Mouse (Mus musculus) liver, postnatal 0 days (tissue): Measurements from ENCODE around the gene Gm5431. TPM values are rescaled to one million over a fixed set of nuclear protein-coding genes. Genes with fewer than 3 reads are reported as not detected.

Experiments used
- ATAC-seq: fragments of 200-750 bp; cut with Nextera tagmentation; 2 replicates; pipeline ENCODE4 v1.8.0; 2017; ENCODE audit warnings: mild to moderate bottlenecking, moderate library complexity
- DNase-seq: peaks from one replicate; pipeline ENCODE4 v3.0.0-alpha.2; 2016
- H3K27ac ChIP-seq: fragments of 300-500 bp; sonication (generic); 2 replicates; pipeline ENCODE4 v1.5.1; 2014; ENCODE audit warnings: antibody characterized with exemption, moderate library complexity, mild to moderate bottlenecking, low read depth
- H3K27me3 ChIP-seq: fragments of 300-500 bp; sonication (generic); 2 replicates; pipeline ENCODE4 v1.6.1; 2014; ENCODE audit warnings: low read length, control low read depth, mixed read lengths; ENCODE audit not compliant: insufficient read depth
- H3K36me3 ChIP-seq: fragments of 300-500 bp; sonication (generic); replicated peaks from 2 replicates; pipeline ENCODE4 v1.6.1; 2014; ENCODE audit warnings: mild to moderate bottlenecking, control low read depth, low read length, moderate library complexity, mixed read lengths; ENCODE audit not compliant: insufficient read depth
- H3K4me1 ChIP-seq: fragments of 300-500 bp; sonication (generic); 2 replicates; pipeline ENCODE4 v1.6.1; 2014; ENCODE audit warnings: antibody characterized with exemption, mild to moderate bottlenecking, control low read depth; ENCODE audit not compliant: insufficient read depth
- H3K4me2 ChIP-seq: fragments of 300-500 bp; sonication (generic); 2 replicates; pipeline ENCODE4 v1.6.1; 2014; ENCODE audit warnings: low read depth, mild to moderate bottlenecking, low read length, moderate library complexity, mixed read lengths
- H3K4me3 ChIP-seq: fragments of 300-500 bp; sonication (generic); 2 replicates; pipeline ENCODE4 v1.5.1; 2014; ENCODE audit warnings: low read depth, low read length
- H3K9ac ChIP-seq: fragments of 300-500 bp; sonication (generic); replicated peaks from 2 replicates; pipeline ENCODE4 v1.6.1; 2014; ENCODE audit warnings: mild to moderate bottlenecking, moderate library complexity
- H3K9me3 ChIP-seq: fragments of 300-500 bp; sonication (generic); 2 replicates; pipeline ENCODE4 v1.6.1; 2016; ENCODE audit warnings: mild to moderate bottlenecking, control low read depth, low read length, mixed read lengths
- CTCF ChIP-seq: sonication (generic); IDR thresholded peaks from 2 replicates; pipeline ENCODE4 v1.5.1; 2016; ENCODE audit warnings: antibody characterized with exemption, low read depth
- EP300 ChIP-seq: IDR thresholded peaks from 2 replicates; pipeline ENCODE4 v1.6.1; 2016; ENCODE audit warnings: antibody characterized with exemption, low read depth, mild to moderate bottlenecking
- WGBS: fragments of 180-500 bp; shearing (Covaris S2); extraction: QIAGEN DNeasy Blood & Tissue Kit; methylation state at CpG from one replicate; pipeline ENCODE4 v1.1.7; 2014; ENCODE audit not compliant: insufficient replicate concordance; 5-methylcytosine and 5-hydroxymethylcytosine counted together
- polyA plus RNA-seq: library from polyadenylated mRNA; unstranded; fragments of >200 nt; fragmentation: Nextera tagmentation; extraction: Ambion mirVana; gene quantifications from 2 replicates; pipeline ENCODE4 v1.2.1, GENCODE M21; 2015

Gm5431 gene
- polyA plus RNA-seq, 1 experiment from 2014 or later = 0.86 TPM

DNA sequence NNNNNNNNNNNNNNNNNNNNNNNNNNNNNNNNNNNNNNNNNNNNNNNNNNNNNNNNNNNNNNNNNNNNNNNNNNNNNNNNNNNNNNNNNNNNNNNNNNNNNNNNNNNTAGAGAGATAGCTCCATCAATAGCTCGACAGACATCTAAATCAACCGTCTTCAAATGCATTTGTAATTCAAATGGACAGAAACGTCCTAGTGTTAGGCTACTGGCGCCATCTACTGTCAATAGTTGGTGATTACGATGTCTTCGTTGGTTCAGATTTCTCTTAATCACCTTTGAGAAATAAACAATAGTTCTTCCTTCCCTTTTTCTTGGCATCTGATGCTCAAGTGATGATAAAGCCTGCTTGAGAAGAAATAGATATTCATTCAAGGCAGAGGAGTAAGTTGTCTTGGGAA lies 43.0 kb downstream of the Gm5431 start:
- TF ChIP-seq CTCF = peak; percentile 94
- TF ChIP-seq EP300 = no peak
- Histone ChIP-seq H3K36me3 (peaks cover 4% of the 10 kb centered on the region), H3K27ac (no peak overlapping the region), H3K4me1 (peaks cover 23% of the 10 kb centered on the region), H3K9ac (no peak overlapping the region), H3K4me2 (peak overlapping the region; percentile 87; the same call in 1 of the 2 replicates), H3K27me3 (no peaks in the 10 kb centered on the region), H3K9me3 (no peaks in the 10 kb centered on the region), H3K4me3 (no peak overlapping the region)
- under 1% methylated on average over 6 of the region's 6 CpGs for WGBS
- ATAC-seq = no peak
- DNase-seq = peak; percentile 56

- Histone ChIP-seq H3K27ac (peak overlapping the region; percentile 34; the same call in 1 of the 2 replicates), H3K9me3 (no peaks in the 10 kb centered on the region), H3K36me3 (no peaks in the 10 kb centered on the region), H3K27me3 (no peaks in the 10 kb centered on the region), H3K4me1 (peaks cover 32% of the 10 kb centered on the region), H3K9ac (peak overlapping the region; percentile 48), H3K4me3 (peak overlapping the region; percentile 59), H3K4me2 (peak overlapping the region; percentile 87)
- 1% methylated on average over 31 of the region's 31 CpGs for WGBS
- DNase-seq (peak; percentile 84), ATAC-seq (peak; percentile 46)
- TF ChIP-seq CTCF (peak; percentile 44), EP300 (0 out of 2 replicates have a peak, but pooled peaks have one; percentile 43)
Measured at GRCm38 (mm10) chr11:48853474-48854180, 48.4 kb downstream of the Gm5431 start.

- H3K27me3 ChIP-seq = no peaks in the 10 kb centered on the region
- peak; percentile 4; the same call in 1 of the 2 replicates for ATAC-seq
- no peak for TF ChIP-seq EP300
- TF ChIP-seq CTCF = no peak
- DNase-seq = no peak
- peak overlapping the region; percentile 48 for H3K9ac ChIP-seq
- no peaks in the 10 kb centered on the region for H3K36me3 ChIP-seq
- 11% methylated on average over 23 of the region's 23 CpGs for WGBS
- H3K4me3 ChIP-seq = peak overlapping the region; percentile 59
- no peak overlapping the region for H3K27ac ChIP-seq
- H3K9me3 ChIP-seq = no peaks in the 10 kb centered on the region
- H3K4me1 ChIP-seq = peaks cover 27% of the 10 kb centered on the region
- H3K4me2 ChIP-seq = peak overlapping the region; percentile 87
Measured at GRCm38 (mm10) chr11:48852624-48853473, 49.2 kb downstream of the Gm5431 start.

DNA sequence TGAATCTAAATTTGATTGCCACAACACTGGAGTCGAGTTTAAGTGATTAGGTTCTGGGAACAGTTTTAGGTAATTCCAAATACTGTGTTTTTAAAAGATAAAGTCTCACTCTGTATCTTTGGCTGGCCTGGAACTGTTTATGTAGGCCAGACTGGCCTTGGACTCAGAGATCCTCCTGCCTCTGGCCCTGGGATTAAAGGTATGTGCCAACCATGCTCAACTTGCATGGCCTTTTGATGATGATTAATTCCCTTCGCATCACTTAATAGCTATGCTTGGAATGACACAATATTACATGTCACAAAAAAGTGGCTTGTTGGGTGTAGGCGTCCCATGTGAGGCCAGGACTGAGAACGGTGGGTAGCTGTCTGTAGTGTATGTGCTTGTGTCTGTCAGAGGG lies 49.8 kb downstream of the Gm5431 start:
- H3K4me1 ChIP-seq = peaks cover 22% of the 10 kb centered on the region
- no peak for DNase-seq
- no peak overlapping the region for H3K9ac ChIP-seq
- no peak overlapping the region for H3K4me3 ChIP-seq
- ATAC-seq = no peak
- 72% methylated on average over 4 of the region's 4 CpGs for WGBS
- H3K36me3 ChIP-seq = no peaks in the 10 kb centered on the region
- TF ChIP-seq CTCF = no peak
- no peak for TF ChIP-seq EP300
- no peak overlapping the region; the same call in 1 of the 2 replicates for H3K4me2 ChIP-seq
- H3K27me3 ChIP-seq = no peaks in the 10 kb centered on the region
- H3K9me3 ChIP-seq = no peaks in the 10 kb centered on the region
- H3K27ac ChIP-seq = no peak overlapping the region

DNA sequence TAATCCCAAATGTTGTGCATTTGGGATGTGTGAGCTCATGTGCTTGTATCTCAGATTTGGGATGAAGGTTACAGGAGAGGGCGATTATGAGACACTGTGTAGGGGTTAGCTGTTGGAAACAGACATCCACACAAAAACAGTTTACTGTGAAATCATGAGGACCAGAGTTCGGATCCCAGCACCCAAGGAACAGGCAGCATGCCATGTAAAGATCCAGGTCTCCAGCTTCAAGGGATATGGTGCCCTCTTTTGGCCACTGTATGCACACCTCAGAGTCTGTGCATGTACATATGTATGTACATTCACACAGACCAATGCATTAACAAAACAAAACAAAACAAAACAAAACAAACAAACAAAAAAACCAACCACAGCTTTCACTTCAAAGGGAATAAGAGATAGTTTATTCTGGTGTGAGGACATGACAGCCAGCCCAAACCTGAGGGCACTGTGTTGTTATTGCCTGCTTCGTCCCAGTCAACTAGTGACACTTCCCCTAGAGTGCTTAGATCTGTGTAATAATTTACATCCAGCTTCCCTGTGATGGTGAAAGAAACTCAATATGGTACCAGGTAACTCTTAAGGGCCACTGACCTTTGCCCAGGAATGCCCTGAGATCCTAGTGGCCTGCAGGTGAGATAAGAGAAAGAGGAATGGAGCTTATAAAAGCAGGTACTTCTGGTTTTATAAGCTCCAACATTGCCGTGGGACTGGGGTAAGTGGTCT lies 50.6 kb downstream of the Gm5431 start:
- ATAC-seq (no peak), DNase-seq (no peak)
- H3K27me3 ChIP-seq = no peaks in the 10 kb centered on the region
- H3K4me1 ChIP-seq = peaks cover 21% of the 10 kb centered on the region
- no peaks in the 10 kb centered on the region for H3K36me3 ChIP-seq
- H3K4me2 ChIP-seq = no peak overlapping the region
- no peak overlapping the region for H3K4me3 ChIP-seq
- no peak overlapping the region for H3K9ac ChIP-seq
- H3K27ac ChIP-seq = no peak overlapping the region
- no peaks in the 10 kb centered on the region for H3K9me3 ChIP-seq
- TF ChIP-seq CTCF (peak; percentile 55), EP300 (no peak)
- WGBS = 76% methylated on average over 4 of the region's 4 CpGs
